Mouse (Mus musculus) heart, postnatal 0 days (tissue): ENCODE results near the gene Ust.

Experiments
- CTCF ChIP-seq: IDR thresholded peaks from 2 replicates; pipeline ENCODE4 v1.5.1; 2016; ENCODE audit warnings: antibody characterized with exemption, control low read depth, low read depth
- EP300 ChIP-seq: IDR thresholded peaks from 2 replicates; pipeline ENCODE4 v1.6.1; 2016; ENCODE audit warnings: antibody characterized with exemption, low read depth

GRCm38 (mm10) chr10:8363281-8363680 is 155.3 kb downstream of the Ust start:
- no peak for TF ChIP-seq CTCF
- TF ChIP-seq EP300, result no peak
